Mouse (Mus musculus): ENCODE measurements around the gene Gin1.

DNA sequence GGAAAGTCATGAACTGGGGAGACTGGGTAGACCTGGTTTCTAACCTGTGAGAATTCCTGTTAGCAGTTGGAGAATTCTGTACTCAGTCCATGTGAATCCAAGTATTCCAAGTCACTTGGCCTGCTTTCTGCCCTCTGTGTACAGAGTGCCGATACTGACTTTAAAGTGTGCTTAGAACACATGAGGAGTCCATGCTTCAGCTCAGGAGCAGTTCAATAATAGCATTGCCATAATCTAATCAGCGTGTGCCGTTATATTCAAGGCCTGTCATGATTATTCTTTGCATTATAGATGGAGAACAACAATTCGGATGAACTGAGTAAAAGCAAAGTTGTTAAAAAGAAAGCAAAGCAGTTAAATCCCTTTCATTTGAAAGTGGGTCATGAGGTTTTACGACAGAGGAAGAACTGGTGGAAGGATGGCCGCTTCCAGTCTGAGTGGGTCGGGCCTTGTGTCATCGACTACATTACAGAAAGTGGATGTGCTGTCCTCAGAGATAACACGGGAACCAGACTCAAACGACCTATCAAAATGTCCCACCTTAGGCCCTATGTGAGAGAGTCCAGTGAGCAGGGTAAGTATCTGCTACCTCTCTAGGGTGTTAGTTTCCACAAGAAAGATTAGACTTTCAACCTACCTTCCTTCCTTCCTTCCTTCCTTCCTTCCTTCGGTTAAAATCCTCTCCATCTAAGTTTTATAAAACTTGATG is 15.9 kb downstream of the Gin1 start:
- TF ChIP-seq CTCF (IDR thresholded peaks at IDR 0.05; ENCODE audit: borderline replicate concordance, insufficient read depth, low read length) (no peak), POLR2A (IDR thresholded peaks at IDR 0.05; ENCODE audit: low read depth, low read length) (no peak)

All from embryonic fibroblast, embryonic 13.5 days (primary cell).